Mouse (Mus musculus) neutrophil, adult 5-6 weeks (primary cell): ENCODE data around the gene Ndufs3. TPM values are rescaled to one million over a fixed set of nuclear protein-coding genes. Genes with fewer than 3 reads are reported as not detected.

Experiments
- ATAC-seq: fragments of 151-379, 151-347 bp; 2 replicates; pipeline ENCODE4 v1.8.0; 2017; ENCODE audit warnings: mild to moderate bottlenecking, moderate TSS enrichment; ENCODE audit not compliant: insufficient number of reproducible peaks, poor library complexity, low FRiP score, severe bottlenecking; ENCODE audit errors: extremely low read depth
- total RNA-seq: library from RNA; stranded (forward); fragments of 200-1000 nt; gene quantifications from 2 replicates; pipeline ENCODE4 v1.2.3, GENCODE M21; 2017

The Ndufs3 gene
- total RNA-seq, result 66.7 and 76.9 TPM in 2 replicates

DNA sequence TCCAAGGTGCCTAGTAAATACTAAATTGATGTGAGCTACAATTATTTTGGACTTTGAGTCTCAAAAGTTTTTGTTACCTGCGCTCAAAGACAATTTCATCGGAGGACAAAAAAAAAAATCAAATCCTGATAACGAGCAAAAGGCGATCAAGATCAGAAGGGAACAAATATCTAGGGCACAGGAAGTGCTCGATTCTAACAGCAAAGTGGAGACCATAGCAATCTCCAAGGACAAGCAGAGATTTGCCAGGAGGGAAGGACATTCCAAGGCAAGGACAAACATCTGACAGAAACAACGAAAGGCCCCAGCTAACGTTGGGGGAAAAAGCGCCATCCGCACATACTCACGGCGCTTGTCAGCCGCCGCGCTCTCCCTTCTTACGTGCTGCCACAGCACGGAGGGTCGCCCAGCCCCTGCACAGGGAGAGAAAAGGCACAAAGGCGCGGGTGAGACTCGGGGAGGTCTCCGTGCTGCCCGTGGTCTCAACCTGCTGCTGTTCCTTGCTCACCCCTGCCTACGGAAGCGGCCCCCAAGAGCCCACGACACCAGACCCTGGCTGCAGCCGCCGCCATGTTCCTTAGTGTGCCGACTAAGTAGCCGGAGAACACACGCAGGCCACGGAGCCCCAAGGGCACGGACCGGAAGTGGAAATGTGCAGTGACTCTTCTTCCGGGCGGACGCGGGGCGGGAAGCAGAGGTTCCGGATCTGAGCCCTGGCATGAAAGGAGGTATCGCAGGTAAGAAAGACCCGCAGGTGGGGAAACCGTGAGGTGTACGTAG is at the start of gene Ndufs3, which contains the start of gene Kbtbd4:
Gene Ndufs3 (minus strand): TSS at position 752 of the 780 bp plus-strand sequence.
Gene Kbtbd4 (plus strand): TSS at position 665 of the 780 bp plus-strand sequence.
- peak; percentile 98 for ATAC-seq

DNA sequence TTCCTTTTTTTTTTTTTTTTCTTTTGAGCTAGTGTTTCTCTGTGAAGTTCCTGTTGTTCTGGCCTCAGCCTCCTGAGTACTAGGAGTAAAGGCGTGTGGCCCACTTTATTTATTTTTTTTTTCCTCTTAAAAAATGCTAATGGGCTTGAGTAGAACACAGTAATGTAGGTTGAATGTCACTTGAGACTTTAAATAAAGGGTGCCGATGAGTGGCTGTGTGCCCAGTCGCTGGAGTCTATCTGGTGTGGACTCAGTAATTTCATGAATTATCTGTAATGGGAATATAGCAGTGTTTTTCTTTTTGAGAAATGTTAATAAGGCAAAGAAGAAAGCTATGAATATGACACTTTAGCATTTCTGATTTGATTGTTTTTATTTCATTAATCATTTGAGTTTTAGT is 48.8 kb upstream of the Ndufs3 start:
- ATAC-seq, result no peak

DNA sequence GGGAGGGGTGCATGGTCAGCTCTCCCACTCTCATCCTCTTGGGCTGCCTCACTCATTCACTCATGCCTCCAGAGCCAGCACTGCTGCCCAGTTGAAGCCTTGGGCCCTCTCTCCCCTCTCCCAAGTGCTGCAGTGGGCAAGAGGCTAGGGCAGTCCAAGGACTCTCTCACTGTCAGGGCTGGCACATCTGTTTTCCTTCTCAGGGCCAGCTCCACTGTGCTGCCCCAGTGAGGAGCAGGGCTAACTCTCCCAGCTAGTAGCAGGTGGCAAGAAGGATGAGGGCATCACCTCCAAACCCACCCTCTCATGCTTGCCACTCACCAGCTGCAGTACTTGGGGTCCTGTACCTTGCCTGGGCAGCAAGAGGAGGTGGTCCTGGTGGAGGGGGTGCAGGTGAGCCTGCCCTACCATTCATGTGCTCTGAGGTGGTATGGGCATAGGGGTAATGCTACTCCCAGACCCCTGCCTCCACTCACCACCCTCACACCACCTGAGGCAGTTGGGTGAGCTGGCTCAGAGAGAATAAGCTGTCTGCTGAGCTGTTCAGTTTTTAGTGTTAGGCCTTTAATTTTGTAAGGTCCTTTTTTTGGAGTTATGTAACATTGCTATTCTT is 46.1 kb upstream of the Ndufs3 start:
- ATAC-seq, result 0 out of 2 replicates have a peak, but pooled peaks have one; percentile 6

DNA sequence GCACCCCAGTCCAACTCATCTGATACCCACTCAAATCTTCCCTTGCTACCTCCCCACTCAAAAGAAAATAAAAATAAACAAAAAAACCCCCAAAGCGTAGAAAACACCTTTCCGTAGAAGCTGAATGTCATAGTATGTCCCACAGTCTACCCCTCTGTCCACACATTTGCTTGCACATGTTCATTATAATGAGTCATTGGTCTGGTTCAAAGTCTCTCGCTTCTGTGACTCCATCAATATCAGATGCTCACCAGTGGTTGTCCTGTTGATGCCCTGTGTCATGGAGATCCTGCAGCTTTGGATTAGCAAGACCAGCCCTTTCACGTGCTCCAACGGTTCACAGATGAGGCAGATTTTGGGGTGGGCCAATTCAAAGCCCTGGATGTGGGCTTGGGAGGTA is 45.5 kb upstream of the Ndufs3 start:
- ATAC-seq, result no peak

DNA sequence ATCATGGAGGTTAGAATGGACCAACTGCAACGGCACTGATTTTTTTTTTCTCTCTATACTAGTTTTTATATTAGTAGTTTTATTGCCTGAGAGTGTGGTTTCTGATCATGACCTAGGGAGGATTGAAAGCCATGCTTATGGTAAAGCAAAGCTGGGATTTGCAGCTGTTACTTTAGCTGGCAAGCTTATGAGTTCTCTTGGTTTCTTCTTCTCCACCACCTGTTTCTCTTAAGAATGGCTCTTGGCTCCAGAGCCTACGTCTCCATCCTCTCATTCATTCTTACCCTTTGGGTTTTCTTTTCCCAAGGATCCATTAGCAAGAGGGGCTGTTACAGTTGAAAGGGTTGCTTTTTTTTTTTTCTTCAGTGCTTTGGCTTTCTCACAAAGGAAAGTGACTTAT is 37.1 kb upstream of the Ndufs3 start:
- ATAC-seq, result no peak

DNA sequence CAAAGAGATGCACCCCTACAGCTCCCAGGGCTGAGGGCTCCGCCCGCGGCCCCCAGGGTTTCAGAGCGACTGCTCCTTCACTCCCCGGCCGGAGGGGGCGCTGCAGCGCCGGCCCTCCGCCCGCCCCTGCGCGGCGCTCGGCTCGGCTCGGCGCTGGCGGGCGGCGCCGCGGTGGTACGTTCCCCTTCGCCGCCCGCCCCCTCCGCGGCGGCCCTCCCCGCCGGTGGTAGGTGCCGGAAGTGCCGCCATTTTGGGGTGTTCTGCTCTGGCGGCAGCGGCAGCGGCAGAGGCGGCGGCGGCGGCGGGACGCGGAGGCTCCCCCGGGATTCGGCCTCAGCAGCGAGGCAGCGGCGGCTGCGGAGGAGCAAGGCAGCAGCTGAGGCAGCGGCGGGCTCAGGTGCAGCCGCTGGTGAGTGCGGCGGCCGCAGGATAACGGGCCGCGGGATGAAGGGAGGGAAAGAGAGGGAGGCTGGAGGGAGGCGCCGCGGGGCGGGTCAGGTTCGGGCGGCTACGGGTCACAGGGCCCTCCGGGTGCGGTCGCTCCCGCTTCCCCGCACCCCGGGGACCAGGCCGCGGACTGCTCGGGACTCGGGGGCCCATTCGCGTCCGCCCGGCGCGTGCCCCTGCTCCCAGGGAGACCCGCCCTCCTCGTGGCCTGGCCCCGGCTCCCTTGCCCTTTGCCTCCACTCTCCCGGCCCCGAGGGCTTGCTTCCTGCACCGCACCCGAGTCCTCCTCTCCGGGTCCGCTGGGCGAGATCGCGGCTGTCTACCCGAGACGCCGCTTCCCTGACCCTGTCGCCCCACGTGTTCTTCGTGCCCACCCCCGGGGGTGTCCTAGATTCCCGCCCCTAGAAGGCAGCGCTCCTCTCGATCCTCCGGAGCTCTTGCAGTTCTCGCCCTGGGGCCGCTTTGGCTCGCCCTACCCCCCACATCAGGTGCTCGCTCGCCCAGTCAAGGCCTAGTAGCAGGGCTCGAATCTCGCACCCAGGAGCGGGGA is 35.9 kb upstream of the Ndufs3 start, which contains the start of gene Celf1:
Gene Celf1 (plus strand): TSS at position 150 of the 997 bp plus-strand sequence.
- ATAC-seq, result peak; percentile 79

DNA sequence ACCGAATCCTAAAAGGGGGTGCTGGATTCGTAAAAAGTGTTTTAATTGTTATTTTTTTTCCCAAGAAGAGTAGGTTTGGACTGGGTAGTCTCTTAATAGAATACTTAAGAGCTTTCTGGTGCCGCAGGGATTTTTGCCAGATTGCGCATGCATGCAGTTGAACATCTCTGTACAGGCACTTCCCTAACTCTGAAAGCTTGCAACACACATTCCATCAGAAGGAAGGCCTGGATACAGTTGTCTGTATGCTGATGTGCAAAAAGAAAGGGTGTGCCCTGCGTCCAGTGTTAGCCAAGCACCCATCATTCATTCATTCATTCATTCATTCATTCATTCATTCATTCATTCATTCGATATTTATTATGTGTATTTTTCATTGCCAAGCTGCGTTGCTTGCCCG is 35.1 kb upstream of the Ndufs3 start:
- no peak for ATAC-seq

DNA sequence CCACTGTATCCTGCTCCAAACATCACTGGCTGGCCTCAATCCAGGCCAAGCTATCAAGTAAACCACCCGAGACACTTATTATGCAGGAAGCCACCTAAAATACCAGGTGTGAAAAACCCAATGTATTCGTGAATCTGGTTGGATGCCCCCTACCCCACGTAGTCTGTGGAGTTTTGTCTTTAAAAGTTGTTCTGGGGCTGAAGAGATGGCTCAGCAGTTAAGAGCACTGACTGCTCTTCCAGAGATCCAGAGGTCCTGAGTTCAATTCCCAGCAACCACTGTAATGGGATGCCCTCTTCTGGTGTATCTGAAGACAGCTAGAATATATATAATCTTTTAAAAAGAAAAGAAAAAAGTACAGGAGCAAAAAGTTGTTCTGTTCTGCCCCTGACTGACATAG is 33.7 kb upstream of the Ndufs3 start:
- ATAC-seq, result no peak

DNA sequence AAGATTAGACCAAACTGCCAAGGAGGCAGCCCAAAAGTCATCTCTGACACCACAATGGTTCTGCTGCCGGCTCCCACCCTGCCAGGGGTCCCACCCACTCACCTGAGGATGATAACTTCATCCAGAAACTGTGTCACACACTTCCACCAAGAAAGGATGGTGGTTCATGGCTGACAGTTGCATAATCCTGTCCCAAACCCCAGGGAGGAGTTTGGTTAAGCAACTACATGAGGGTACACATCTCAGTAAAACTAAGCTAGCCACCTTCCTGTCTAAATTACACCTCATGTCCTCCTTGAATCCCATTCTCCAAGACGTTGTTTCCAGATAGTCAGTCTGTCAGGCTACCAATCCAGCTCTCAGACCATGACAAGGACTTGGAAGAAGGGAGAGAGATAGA is 27.6 kb upstream of the Ndufs3 start:
- no peak for ATAC-seq

DNA sequence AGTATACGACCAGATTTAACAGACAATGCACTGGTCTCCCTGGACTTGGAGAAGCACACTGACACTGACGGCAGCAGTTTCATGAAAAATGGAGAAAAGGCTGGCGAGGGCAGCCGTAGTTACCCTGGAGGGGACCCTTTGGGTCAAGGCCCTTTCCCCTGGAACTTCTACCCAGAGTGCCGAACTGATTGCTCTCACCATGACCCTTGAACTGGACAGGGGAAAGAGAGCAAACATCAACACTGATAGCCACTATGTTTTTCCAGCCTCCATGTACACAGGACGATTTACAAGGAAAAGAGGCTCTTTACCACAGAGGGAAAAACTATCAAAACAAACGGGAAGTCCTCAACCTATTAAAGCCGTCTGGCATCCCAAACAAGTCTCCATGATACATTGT is 27.2 kb upstream of the Ndufs3 start:
- no peak for ATAC-seq

DNA sequence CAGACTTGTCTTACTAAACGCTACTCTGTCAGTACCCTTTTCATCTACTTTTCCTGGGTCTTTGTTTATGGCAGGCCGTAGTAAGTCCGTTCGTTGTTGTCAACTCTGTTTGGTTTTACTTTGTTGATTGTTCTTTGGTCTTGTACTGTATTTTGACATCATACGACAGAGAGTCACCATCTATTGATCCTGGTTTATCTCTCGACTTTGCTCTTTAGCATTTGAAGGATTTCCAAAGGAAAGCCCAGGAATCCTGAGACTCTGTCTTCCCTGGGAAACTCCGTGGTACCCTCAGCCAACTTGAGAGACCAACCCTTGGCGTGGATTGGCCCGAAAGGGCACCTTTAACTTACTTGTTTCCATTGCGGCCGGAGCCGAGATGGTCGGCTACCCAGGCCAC is 23.9 kb upstream of the Ndufs3 start:
- ATAC-seq, result no peak

DNA sequence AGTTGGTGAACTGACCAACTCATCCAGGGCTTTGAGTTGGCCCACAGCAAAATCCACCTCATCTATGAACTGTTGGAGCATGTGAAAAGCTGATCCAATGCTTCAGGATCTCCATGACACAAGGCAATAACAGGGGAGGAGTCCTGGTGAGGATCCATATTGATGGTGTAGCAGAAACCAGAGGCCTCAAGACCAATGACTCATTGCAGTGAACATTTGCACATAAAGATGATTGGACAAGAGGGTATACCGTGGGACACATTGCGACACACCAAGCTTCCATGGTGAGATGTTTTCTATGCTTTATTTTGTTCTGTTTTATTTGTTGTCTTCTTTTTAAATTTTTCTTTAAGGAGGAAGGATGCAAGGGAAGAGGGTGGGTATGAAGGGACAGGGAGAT is 18.0 kb upstream of the Ndufs3 start:
- no peak for ATAC-seq

DNA sequence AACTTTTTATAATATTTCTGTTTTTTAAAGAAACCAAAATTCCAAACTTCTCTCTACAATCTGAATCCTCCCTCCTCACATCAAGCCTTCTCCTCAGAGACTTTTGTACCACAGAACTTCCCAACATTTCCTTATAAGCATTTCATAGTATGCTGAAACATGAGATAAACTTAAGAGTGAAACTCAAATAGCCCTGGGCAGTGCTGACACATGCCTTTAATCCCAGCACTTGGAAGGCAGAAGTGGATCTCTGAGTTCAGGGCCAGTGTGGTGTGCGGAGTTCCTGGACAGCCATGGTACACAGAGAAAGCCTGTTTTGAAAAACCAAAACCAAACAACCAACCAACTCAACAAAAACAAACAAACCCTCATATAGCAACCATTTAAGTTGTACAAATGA is 16.6 kb upstream of the Ndufs3 start:
- no peak for ATAC-seq

DNA sequence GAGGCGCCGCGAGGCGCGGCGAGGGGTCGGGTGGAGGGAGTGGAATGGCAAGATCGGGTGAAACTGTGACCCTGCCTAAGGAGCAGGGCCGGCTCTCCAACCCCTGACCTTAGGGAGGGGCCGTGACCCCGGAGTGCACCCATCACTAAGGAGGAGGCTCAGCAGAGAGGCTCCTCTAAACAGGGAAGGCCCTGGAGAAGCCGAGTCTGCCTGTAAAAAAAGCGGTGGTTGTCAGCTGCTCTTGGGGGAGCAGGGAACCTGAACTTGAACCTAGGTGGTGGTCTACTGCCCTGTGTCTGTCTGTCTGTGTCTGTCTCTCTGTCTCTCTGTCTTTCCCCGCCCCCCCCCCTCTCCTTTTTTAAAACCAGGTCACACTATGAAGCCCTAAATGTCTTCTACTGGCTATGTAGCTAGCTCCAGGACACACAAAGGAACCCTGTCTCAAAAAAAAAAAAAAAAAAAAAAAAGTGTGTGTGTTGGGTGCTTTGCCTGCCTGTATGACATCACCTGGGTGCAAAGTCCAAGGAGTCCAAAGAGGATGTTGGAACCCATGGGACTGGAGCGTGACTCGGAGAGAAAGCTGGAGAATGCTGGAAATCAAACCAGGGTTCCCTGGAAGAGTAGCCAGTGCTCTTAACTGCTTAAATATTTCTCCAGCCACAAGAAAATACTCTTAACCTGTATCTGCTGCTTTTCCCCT is 13.5 kb upstream of the Ndufs3 start:
- ATAC-seq, result peak; percentile 20; the same call in 1 of the 2 replicates

DNA sequence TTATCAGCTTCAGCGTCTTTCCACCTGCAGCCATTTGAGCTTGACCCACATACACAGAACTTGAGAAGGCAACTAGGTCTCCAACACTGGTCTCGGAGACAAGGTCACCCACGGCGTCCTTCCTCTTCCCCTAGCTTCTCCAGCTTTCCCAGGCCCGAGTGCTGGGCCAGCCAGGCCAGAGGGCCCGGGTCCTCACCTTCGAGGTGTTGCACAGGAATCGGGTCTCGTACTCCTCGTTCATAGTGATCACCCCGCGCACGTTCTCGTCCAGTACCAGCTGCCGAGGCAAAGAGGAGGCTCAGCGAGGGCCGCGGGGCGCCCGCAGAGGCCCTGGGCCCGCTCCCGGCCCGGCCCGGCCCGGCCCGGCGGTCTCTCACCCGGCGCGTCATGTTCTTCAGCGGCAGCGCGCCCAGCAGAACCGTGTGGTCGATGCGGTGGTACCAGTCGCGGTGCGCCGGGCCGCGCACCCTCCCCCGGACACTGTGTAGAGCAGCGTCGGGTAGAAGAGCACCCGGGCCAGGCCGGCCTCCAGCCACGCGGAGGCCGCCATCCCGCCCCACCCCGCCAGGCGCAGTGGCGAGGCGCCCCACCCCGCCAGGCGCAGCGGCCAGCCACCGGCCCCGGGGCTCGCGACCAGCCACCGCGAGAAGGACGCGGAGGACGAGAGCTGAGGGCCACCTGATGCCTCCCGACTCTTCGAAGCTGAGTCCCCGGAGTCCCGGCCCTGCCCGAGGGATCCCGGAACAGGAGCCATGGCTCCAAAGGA is 12.8 kb upstream of the Ndufs3 start:
- ATAC-seq, result peak; percentile 61

DNA sequence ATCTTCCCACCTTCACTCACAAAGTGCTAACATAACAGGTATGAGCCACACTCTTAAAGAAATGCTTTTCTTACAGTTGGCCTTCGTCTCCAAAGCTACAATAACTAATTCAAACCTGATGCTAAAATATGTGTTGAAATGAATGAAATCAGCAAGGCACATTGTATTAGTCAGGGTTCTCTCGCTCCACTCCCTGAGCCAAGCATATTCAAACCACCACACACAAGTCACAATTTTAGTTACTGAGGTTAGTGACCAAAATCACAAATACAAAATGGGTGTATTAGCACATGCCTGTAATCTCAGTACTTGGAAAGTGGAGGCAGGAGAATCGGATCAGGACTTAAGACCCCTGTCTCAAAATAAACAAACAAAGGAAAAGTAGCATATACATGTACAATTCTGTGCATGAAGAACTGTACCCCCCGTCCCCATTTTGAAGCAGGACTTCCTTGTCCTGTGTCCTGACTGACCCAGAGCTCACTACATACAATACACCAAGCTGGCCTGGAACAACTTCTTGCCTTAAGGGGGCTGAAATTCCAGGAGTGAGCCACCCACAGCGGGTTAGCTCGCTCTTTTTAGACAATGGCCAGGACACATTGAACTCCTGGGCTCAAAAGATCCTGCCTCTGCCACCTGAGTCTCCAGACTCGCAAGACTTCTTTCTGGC is 12.1 kb upstream of the Ndufs3 start:
- no peak for ATAC-seq

DNA sequence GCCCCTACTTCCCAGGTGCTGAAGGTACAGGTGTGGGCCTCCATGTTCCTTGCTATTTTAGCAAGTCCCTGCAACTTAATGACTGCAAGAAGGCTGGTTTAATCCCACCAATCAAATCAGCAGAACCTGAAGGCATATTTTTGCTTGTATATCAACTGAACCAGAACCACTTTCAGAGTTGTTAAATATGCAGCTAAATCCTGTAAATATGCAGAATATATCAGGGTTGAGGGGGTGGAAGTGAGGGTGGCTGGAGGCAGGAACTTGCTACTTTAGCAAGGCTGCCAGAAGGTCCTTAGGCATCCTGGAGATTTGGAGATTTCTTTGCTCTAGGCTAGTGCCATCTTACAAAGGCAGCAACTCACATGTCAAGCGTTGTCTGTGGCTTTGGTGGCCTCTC is 10.9 kb upstream of the Ndufs3 start:
- ATAC-seq, result no peak

DNA sequence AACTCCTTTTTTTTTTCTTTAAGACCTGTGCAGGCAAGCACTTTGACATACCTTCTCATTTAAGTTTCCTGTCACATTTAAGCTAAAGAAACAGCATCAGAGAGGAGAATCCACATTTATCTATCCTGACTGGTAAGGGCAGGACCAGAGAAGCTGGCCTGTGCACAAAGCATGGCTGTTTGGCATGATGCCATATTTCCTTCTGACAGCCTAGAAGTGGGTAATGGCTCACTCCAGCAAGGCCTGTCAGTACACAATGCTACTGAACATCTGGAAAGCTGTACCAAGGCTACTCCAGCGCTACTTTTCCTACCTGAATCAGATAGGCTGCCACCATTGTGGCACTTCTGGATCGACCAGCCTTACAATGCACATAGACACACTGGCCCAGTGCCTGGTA is 9.0 kb upstream of the Ndufs3 start:
- ATAC-seq, result no peak
